Mouse (Mus musculus) retina, postnatal 1 day (tissue): ENCODE results near the gene Plscr1.
A peak's percentile ranks its signal among the peaks of the same experiment; 100 is the strongest.

Source experiments
- DNase-seq: peaks from one replicate; pipeline ENCODE4 v3.0.0-alpha.2; 2012

The Plscr1 gene

GRCm38 (mm10) chr9:92249447-92249852, at the start of gene Plscr1:
Plscr1 (plus strand) TSS chr9:92249750.
- peak; percentile 8 for DNase-seq

- no peak for DNase-seq
Measured at GRCm38 (mm10) chr9:92204397-92204796, 45.2 kb upstream of the Plscr1 start.

- peak; percentile 60 for DNase-seq
Measured at GRCm38 (mm10) chr9:92207307-92207706, 42.2 kb upstream of the Plscr1 start.

GRCm38 (mm10) chr9:92207757-92208156, 41.8 kb upstream of the Plscr1 start:
- DNase-seq = no peak

- no peak for DNase-seq
Measured at GRCm38 (mm10) chr9:92209850-92210249, 39.7 kb upstream of the Plscr1 start.

- DNase-seq = no peak
Measured at GRCm38 (mm10) chr9:92210386-92210967, 39.1 kb upstream of the Plscr1 start.

GRCm38 (mm10) chr9:92211048-92211447, 38.5 kb upstream of the Plscr1 start:
- no peak for DNase-seq

- no peak for DNase-seq
Measured at GRCm38 (mm10) chr9:92217484-92217883, 32.1 kb upstream of the Plscr1 start.

GRCm38 (mm10) chr9:92217896-92218295, 31.7 kb upstream of the Plscr1 start:
- no peak for DNase-seq

- no peak for DNase-seq
Measured at GRCm38 (mm10) chr9:92220151-92220550, 29.4 kb upstream of the Plscr1 start.

- DNase-seq = no peak
Measured at GRCm38 (mm10) chr9:92221480-92221879, 28.1 kb upstream of the Plscr1 start.

GRCm38 (mm10) chr9:92224598-92225231, 24.8 kb upstream of the Plscr1 start:
- DNase-seq = no peak

GRCm38 (mm10) chr9:92226127-92226655, 23.4 kb upstream of the Plscr1 start:
- DNase-seq = no peak

GRCm38 (mm10) chr9:92226795-92227194, 22.8 kb upstream of the Plscr1 start:
- no peak for DNase-seq

GRCm38 (mm10) chr9:92228867-92229832, 20.4 kb upstream of the Plscr1 start:
- DNase-seq = no peak

GRCm38 (mm10) chr9:92229833-92230205, 19.7 kb upstream of the Plscr1 start:
- DNase-seq = no peak

- no peak for DNase-seq
Measured at GRCm38 (mm10) chr9:92234901-92235458, 14.6 kb upstream of the Plscr1 start.

GRCm38 (mm10) chr9:92248773-92249446, 640 bp upstream of the Plscr1 start:
- DNase-seq = no peak

- peak; percentile 81 for DNase-seq
Measured at GRCm38 (mm10) chr9:92249987-92250772, 630 bp downstream of the Plscr1 start.

- no peak for DNase-seq
Measured at GRCm38 (mm10) chr9:92252718-92253117, 3.2 kb downstream of the Plscr1 start.

GRCm38 (mm10) chr9:92253585-92254321, 4.2 kb downstream of the Plscr1 start:
- DNase-seq = no peak
